Mouse (Mus musculus) limb, embryonic 10.5 days (tissue): Measurements from ENCODE around the gene Clasrp. TPM values are rescaled to one million over a fixed set of nuclear protein-coding genes. Genes with fewer than 3 reads are reported as not detected.
A peak's percentile ranks its signal among the peaks of the same experiment; 100 is the strongest.

Experiments
- DNase-seq: peaks from one replicate; pipeline ENCODE4 v3.0.0-alpha.2; 2017; ENCODE audit warnings: low spot score
- H3K27ac ChIP-seq: fragments of 300-500 bp; sonication (generic); 2 replicates; pipeline ENCODE4 v1.5.1; 2016; ENCODE audit warnings: mild to moderate bottlenecking
- H3K27me3 ChIP-seq: fragments of 300-500 bp; sonication (generic); 2 replicates; pipeline ENCODE4 v1.6.1; 2016; ENCODE audit warnings: low read depth, mild to moderate bottlenecking; ENCODE audit not compliant: poor library complexity, severe bottlenecking
- H3K36me3 ChIP-seq: fragments of 300-500 bp; sonication (generic); 2 replicates; pipeline ENCODE4 v1.6.1; 2016; ENCODE audit warnings: mild to moderate bottlenecking, moderate library complexity
- H3K4me1 ChIP-seq: fragments of 300-500 bp; sonication (generic); 2 replicates; pipeline ENCODE4 v1.6.1; 2016
- H3K4me3 ChIP-seq: fragments of 300-500 bp; sonication (generic); 2 replicates; pipeline ENCODE4 v1.5.1; 2016; ENCODE audit warnings: mild to moderate bottlenecking, moderate library complexity
- H3K9me3 ChIP-seq: fragments of 300-500 bp; sonication (generic); replicated peaks from 2 replicates; pipeline ENCODE4 v1.6.1; 2016; ENCODE audit warnings: mild to moderate bottlenecking
- WGBS: fragments of 180-500 bp; shearing (Covaris S2); methylation state at CpG from one replicate; pipeline ENCODE4 v1.1.7; 2016; 5-methylcytosine and 5-hydroxymethylcytosine counted together
- polyA plus RNA-seq: library from polyadenylated mRNA; unstranded; fragments of >200 nt; fragmentation: Nextera tagmentation; extraction: Ambion mirVana; gene quantifications from 2 replicates; pipeline ENCODE4 v1.2.1, GENCODE M21; 2016

Gene Clasrp
- polyA plus RNA-seq, 1 experiment from 2014 or later = 63.4 TPM

DNA sequence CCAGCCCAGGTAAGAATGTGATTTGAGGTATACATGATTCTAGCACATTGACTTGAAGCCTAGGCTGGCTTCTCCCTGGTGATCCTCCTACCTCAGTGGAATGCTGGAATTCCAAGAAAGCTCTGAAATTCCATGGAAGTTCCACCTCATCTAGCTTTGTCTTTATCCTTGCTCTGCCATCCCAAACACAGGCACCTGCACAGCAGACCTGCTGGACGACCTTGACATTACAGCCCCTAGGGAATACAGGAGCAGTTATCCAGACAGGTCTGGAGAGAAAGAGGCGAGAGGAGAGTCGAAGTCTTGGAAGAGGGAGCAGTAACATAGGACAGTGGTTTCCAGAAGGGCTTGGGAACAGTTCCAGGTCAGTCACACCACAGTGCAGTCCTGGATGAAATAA, 34.6 kb downstream of the Clasrp start:
- peaks cover 19% of the 10 kb centered on the region for H3K4me1 ChIP-seq
- H3K27me3 ChIP-seq = peaks cover 7% of the 10 kb centered on the region
- H3K4me3 ChIP-seq = no peak overlapping the region
- H3K9me3 ChIP-seq = no peaks in the 10 kb centered on the region
- H3K27ac ChIP-seq = no peak overlapping the region
- WGBS = 79% methylated on average over 3 of the region's 3 CpGs
- no peak for DNase-seq
- H3K36me3 ChIP-seq = peaks cover 67% of the 10 kb centered on the region

DNA sequence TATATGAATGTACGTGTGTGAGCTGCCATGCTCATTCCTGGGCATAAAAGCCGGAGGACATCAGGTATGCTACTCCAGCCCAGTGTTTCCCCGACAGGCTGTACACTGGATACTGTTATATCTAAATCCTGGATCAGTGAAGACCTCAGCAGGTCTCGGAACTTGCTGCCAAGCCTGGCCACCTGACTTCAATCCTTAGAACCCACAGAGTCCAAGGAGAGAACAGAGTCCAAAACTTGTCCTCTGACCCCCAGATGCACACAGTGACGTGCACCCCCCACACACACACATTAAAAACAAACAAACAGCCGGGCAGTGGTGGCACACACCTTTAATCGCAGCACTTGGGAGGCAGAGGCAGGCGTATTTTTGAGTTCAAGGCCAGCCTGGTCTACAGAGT, 36.9 kb downstream of the Clasrp start:
- Histone ChIP-seq H3K9me3 (no peaks in the 10 kb centered on the region; the same call in 1 of the 2 replicates), H3K27ac (no peak overlapping the region), H3K4me1 (peaks cover 21% of the 10 kb centered on the region), H3K36me3 (peaks cover 78% of the 10 kb centered on the region), H3K4me3 (no peak overlapping the region), H3K27me3 (no peaks in the 10 kb centered on the region)
- DNase-seq = no peak
- 94% methylated on average over 8 of the region's 8 CpGs for WGBS

DNA sequence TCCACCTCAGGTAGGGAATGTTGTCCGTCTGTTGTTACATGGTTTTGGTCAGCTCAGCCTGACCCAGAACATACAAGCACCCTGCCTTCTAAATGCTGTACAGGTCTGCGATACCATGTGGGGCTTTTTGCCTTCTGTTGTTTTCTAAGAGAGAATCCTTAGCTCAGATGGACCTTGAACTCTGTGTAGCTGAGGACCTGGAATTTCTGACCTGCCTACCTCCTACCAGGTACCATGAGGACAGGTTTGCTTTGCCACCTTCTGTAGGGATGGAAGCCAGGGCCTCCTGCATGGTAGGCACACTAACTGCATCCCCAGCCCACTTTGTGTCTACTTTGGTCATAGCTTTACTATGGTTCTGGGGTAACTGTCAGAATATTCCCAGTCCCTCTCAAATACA, 38.5 kb downstream of the Clasrp start:
- no peak overlapping the region for H3K4me3 ChIP-seq
- H3K9me3 ChIP-seq = no peaks in the 10 kb centered on the region; the same call in 1 of the 2 replicates
- peaks cover 68% of the 10 kb centered on the region for H3K36me3 ChIP-seq
- WGBS = 95% methylated on average over 2 of the region's 2 CpGs
- DNase-seq = no peak
- H3K4me1 ChIP-seq = peaks cover 16% of the 10 kb centered on the region
- no peak overlapping the region for H3K27ac ChIP-seq
- no peaks in the 10 kb centered on the region for H3K27me3 ChIP-seq

DNA sequence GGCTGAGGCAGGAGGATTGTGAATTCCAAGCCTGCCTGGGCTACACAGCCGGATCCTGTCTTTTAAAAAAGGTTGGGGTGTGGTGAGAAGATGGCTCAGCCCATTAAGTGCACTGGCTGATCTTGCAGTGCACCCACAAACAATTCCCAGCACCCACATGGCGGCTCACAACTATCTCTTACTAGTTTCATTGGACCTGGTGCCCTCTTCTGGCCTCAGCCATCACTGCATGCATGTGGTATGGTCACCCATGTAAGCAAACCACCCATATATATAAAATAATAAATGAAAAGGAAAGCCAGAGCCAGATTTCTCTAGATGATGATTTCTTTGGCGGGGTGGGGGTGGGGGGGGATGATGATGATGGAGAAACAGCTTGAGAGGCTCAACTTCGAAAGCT, 39.8 kb downstream of the Clasrp start:
- H3K27me3 ChIP-seq = no peaks in the 10 kb centered on the region
- no peaks in the 10 kb centered on the region; the same call in 1 of the 2 replicates for H3K9me3 ChIP-seq
- H3K27ac ChIP-seq = no peak overlapping the region
- WGBS = 94% methylated on average over 4 of the region's 4 CpGs
- H3K4me1 ChIP-seq = peaks cover 29% of the 10 kb centered on the region
- DNase-seq = no peak
- no peak overlapping the region for H3K4me3 ChIP-seq
- H3K36me3 ChIP-seq = peaks cover 54% of the 10 kb centered on the region

DNA sequence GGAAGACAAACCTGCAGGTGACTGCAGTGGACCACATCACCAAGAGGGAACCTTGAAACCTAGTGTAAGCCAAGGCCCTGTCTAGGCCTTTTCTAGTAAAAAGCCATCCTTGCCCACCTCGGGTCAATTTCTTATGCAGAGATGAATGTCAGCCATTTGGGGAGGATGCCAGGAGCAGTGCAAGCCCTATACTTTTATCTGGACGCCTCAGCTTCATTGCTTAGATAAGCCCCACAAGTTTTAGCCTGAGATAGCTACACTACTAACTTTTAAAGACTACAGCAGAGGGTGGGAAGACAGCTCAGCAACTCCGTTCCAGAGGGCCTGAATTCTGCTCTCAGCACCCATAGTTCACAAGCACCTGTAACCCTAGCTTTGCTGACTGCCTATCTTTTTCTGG, 40.4 kb downstream of the Clasrp start:
- peak overlapping the region; percentile 84; the same call in 1 of the 2 replicates for H3K4me3 ChIP-seq
- no peak for DNase-seq
- no peaks in the 10 kb centered on the region for H3K27me3 ChIP-seq
- no peaks in the 10 kb centered on the region; the same call in 1 of the 2 replicates for H3K9me3 ChIP-seq
- H3K27ac ChIP-seq = no peak overlapping the region
- H3K36me3 ChIP-seq = peaks cover 49% of the 10 kb centered on the region
- 92% methylated on average over 3 of the region's 3 CpGs for WGBS
- peaks cover 35% of the 10 kb centered on the region for H3K4me1 ChIP-seq

DNA sequence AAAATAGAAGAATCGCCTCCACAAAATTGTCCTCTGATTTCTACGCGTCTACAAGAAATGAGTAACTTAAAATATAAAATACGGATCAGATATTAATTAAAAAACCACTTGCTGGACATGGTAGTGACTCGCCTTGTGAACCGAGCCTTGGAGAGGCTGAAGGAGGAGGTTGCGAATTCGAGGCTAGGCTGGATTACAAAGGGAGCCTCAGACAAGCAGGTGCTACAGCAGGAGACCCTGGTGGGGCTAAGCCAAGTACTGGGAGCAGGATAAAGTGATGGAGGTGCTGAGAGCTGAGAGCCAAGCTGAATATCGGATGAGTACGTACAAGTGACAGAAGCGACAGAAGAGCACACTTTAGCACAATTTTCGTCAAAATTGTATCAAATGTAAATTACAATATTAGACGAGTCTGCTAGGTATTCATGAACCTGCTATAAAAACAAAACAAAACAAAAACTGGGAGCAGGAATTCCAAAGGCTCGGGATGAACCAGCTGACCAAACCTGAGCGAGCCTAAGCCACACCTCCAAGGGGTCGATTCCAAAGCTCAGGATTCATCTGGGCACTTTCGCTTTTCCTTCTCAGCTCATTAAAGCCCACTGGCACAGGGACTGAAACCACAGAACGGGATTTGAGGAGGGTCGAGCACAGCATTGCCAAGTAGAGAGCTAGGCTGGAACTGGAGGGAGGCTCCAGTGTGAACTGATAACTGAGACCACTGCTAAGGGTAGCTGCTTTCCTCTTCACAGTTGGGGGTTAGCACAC, 41.5 kb downstream of the Clasrp start, which contains the start of gene Ppp1r37:
TSS of gene Ppp1r37 (minus strand) at position 434 of the 768 bp plus-strand sequence.
- Histone ChIP-seq H3K4me1 (peaks cover 40% of the 10 kb centered on the region), H3K4me3 (peak within 1 kb of the TSS; percentile 84), H3K36me3 (peaks cover 49% of the 10 kb centered on the region), H3K27me3 (no peaks in the 10 kb centered on the region), H3K9me3 (no peaks in the 10 kb centered on the region; the same call in 1 of the 2 replicates), H3K27ac (peak within 1 kb of the TSS; percentile 96)
- 3% methylated on average over 19 of the region's 19 CpGs for WGBS
- DNase-seq = peak; percentile 45

DNA sequence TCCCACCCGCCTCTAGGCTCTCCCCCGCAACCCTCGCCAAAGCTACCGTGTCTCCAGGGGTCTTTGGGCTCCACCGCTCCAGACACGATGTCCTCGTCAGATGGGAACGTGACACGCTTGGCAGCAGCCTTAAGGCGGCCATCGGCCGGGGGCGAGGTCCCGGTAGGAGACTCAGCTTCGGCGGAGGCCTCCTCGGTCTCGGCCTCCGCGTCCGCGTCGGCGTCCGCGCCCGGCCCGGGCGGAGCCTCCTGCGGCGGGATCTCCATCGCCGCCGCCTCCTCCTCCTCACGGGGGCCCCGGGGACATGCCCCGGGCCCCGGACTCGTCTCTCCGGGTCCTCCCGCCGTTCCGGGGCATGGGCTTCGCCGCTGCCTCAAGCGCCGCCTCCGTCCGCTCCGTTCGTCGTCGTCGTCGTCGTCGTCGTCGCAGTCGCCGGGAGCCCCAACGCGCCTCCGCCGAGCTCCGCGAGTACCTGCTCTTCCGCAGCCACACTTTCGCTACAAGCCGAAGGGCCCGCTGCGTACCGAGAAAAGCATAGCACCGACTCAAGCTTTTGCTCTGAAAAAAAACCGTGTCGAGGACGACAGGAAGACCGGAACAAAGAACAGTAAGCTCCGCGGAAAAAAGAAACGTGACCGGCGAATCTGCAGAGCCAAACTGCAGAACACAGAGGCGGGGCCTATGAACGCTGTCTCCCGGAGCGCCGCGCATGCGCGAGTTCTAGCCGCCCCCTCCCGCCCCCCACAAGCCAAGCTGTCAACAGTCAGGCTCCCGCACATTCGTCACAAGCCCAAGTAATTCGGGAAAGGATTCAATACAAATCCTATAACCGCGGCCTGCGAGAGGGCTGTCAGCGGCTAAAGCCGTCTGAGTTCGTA, 42.3 kb downstream of the Clasrp start:
- Histone ChIP-seq H3K36me3 (peaks cover 50% of the 10 kb centered on the region), H3K27ac (peak overlapping the region; percentile 96), H3K9me3 (no peaks in the 10 kb centered on the region; the same call in 1 of the 2 replicates), H3K27me3 (no peaks in the 10 kb centered on the region), H3K4me1 (peaks cover 40% of the 10 kb centered on the region), H3K4me3 (peak overlapping the region; percentile 84)
- under 1% methylated on average over 102 of the region's 102 CpGs for WGBS
- DNase-seq = peak; percentile 97

DNA sequence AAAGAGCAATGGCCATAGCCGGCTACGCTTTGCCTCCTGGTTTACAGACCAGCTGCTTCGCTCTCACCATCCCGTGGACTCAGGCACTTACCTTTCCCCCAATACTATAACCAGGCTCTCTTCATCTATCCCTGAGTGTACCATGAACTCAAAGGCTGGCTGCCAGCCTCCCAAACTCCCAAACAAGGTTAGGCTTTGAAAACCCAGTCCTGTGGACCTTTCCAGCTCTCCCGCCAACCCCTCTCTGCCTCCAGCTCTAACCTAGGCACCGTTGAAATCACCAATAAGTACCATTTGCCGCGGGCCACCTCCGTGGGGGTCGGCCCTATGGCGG, 42.9 kb downstream of the Clasrp start:
- no peak for DNase-seq
- WGBS = 1% methylated on average over 11 of the region's 11 CpGs
- peak overlapping the region; percentile 96 for H3K27ac ChIP-seq
- no peaks in the 10 kb centered on the region; the same call in 1 of the 2 replicates for H3K9me3 ChIP-seq
- H3K36me3 ChIP-seq = peaks cover 51% of the 10 kb centered on the region
- H3K4me3 ChIP-seq = peak overlapping the region; percentile 84
- H3K4me1 ChIP-seq = peaks cover 40% of the 10 kb centered on the region
- H3K27me3 ChIP-seq = no peaks in the 10 kb centered on the region

DNA sequence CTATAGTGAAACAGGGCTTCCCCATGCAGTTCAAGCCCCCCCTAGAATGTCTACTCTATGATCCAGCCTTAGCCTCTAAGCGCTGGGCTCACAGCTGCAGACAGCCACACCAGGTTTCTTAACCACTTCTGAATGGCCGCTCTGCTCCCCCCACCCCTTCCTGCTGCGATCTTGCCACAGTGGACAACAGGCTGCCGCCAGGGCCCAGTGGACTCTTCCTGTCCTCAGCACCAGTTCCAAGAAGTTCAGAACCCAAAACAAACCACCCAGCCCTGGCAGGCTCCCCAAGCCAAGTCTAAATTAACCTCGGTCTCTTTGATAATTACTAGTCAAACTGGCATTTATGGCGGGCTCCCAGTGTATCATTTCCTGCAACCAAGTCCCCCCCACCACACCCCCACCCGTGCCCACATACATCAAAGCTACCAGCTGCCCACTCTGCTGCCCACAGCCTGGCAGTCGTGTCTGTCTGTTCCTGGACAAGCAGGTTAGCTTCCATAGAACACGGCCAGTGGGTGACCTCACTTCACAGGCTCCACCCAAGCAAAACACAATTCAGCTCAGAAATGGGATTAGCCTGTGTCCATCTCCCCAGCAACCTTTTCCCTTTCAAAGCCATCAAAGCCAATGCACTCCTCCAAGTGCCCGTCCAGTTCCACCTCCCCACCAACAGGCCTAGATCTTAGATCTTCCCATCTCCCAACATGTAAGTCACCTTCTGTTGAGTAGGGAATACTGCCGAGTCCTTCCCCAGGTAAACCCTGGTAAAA, 43.6 kb downstream of the Clasrp start:
- H3K4me3 ChIP-seq = peak overlapping the region; percentile 84
- H3K4me1 ChIP-seq = peaks cover 40% of the 10 kb centered on the region
- no peaks in the 10 kb centered on the region; the same call in 1 of the 2 replicates for H3K9me3 ChIP-seq
- no peaks in the 10 kb centered on the region for H3K27me3 ChIP-seq
- peak overlapping the region; percentile 96; the same call in 1 of the 2 replicates for H3K27ac ChIP-seq
- 29% methylated on average over 11 of the region's 11 CpGs for WGBS
- H3K36me3 ChIP-seq = peaks cover 52% of the 10 kb centered on the region
- DNase-seq = no peak

DNA sequence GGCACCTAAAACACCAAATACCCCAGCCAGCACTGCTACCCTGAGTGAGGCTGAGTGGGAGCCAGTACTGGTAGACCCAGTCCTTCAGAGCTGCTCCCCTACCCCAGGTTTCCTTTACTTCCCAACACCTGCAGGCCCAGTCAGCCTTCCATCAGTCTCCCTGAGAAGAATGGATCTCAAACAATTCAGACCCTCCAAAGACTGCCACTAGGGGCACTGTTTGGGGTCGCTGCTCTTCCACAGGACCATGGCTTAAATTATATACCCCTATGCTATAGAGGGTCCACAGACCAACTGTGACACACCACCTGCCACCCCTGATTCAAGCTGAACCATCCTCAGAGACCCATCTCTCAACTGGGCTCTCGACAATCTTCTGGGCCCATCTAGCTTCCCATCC, 45.3 kb downstream of the Clasrp start:
- Histone ChIP-seq H3K36me3 (peaks cover 51% of the 10 kb centered on the region), H3K4me3 (no peak overlapping the region), H3K4me1 (peaks cover 40% of the 10 kb centered on the region), H3K27me3 (no peaks in the 10 kb centered on the region), H3K27ac (no peak overlapping the region), H3K9me3 (no peaks in the 10 kb centered on the region)
- 46% methylated on average over 2 of the region's 2 CpGs for WGBS
- DNase-seq = peak; percentile 53

DNA sequence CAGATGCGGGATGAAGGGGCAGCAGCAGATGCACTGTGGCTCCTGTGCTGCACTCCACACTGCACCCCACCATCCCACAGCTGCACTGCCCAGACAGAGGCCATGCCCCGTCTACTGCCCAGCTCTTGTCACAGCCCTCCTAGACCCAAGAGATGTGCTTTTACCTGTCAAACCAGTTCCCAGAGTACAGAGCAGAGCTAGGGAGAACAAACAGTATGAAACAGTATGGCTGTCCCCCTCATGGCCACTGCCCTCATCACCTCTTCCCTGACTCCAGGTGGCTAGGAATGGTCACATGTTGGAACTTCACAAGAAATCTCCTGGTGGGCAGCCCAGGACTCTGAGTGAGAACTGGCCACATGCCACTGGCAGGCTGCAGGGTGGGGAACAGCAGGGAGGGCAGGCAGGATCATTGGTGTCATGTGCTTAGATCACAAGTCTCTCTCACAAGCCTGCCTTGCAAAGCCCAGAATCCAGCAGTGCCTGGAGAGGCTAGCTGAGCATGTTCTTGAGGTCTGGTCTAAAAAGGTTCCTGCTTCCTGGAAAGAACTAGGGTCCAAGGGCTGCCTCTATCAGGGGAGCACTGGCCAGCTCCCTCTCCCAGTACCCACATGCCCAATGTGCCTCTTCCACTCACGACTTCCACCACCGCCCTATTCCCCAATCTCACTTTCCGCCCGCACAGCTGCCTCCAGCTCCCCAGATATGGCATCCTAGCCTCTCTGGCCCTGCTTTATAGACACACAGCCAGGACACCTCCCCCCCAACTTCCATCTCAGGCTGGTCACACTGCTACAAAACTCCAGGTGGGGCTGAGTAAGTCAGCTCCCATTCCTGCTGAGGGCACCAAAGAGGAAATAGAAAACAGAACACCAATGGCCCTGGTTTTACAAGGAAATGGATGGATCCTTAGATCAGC, 46.0 kb downstream of the Clasrp start:
- H3K36me3 ChIP-seq = peaks cover 55% of the 10 kb centered on the region
- DNase-seq = no peak
- no peaks in the 10 kb centered on the region for H3K27me3 ChIP-seq
- no peaks in the 10 kb centered on the region for H3K9me3 ChIP-seq
- no peak overlapping the region for H3K4me3 ChIP-seq
- peaks cover 35% of the 10 kb centered on the region for H3K4me1 ChIP-seq
- WGBS = 94% methylated on average over 6 of the region's 6 CpGs
- no peak overlapping the region for H3K27ac ChIP-seq

DNA sequence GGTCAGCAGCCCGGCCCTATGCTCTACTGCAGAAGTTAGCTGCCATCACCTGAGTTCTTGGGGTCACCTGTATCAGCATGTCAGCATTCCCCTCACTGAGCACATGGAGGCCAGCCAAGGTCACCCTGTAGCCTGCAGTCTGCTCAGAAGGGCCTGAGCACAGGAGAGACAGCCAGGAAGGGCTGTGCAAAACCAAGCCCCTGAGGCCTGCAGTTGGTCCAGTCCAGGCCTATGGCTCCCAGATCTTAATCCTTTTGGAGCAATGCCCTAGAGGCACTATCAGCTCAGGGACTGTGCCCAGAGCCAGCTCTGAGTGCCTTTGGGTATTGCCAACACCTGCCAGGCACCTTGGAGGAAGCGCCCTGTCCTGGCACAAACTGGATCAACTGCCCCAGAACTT, 47.2 kb downstream of the Clasrp start:
- Histone ChIP-seq H3K36me3 (peaks cover 66% of the 10 kb centered on the region), H3K27ac (no peak overlapping the region), H3K27me3 (no peaks in the 10 kb centered on the region), H3K9me3 (no peaks in the 10 kb centered on the region), H3K4me1 (peaks cover 28% of the 10 kb centered on the region), H3K4me3 (no peak overlapping the region)
- no peak for DNase-seq
- 94% methylated on average over 2 of the region's 2 CpGs for WGBS
